ENCODE assay signal across 10 mouse cellular contexts in the genomic region with DNA sequence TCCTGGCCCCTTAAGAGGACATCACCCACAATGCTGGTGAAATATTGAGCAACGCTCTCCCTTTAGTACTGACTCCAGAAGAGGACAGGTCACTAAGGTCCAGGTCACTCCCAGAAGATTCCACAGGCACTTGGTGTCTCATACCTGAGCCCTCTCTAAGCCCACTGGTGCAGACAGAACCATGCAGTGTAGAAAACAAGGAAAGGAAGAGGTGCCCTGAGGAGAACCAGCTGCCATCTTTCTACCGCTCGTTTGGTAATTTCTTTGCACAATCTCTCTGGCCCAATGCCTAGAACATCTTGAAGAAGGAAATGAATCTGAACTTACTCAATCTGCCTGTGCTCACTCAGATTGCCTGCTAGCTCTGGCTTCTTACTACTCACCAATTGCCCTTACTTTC. TPM values are rescaled to one million over a fixed set of nuclear protein-coding genes. Genes with fewer than 3 reads are reported as not detected.
DNase-seq lines count a peak whose midpoint lies in the region; ATAC-seq and TF ChIP-seq lines count a peak whose summit lies in the region.
"Had no signal": no experiment of that assay in that cellular context is flagged by ENCODE, and none has a peak within 500 bp of the region (broad histone marks: within the 10 kb centered on the region; RNA-seq: fewer than 3 reads in every experiment).

No protein-coding gene starts in this region.

- peak; percentile 64 for TF ChIP-seq EP300 in liver, postnatal 0 days (IDR thresholded peaks at IDR 0.05; ENCODE audit: low read depth)

- H3K9ac ChIP-seq in liver, postnatal 0 days (replicated peaks), result no peak overlapping the region

- peaks cover 7% of the 10 kb centered on the region; the same call in 1 of the 2 replicates for H3K4me1 ChIP-seq in liver, postnatal 0 days (ENCODE audit: insufficient read depth)

- H3K27ac ChIP-seq in liver, postnatal 0 days (ENCODE audit: low read depth), result peak overlapping the region; percentile 83

- H3K9me3 ChIP-seq in liver, postnatal 0 days (ENCODE audit: low read length), result no peaks in the 10 kb centered on the region

- peak overlapping the region; percentile 6; the same call in 1 of the 2 replicates for H3K4me3 ChIP-seq in liver, postnatal 0 days (ENCODE audit: low read depth, low read length)

- peak; percentile 14; the same call in 1 of the 2 replicates for ATAC-seq in liver, postnatal 0 days

- H3K27me3 ChIP-seq in liver, postnatal 0 days (ENCODE audit: insufficient read depth, low read length), result no peaks in the 10 kb centered on the region
- H3K27me3 ChIP-seq: CH12.LX had no signal

- H3K36me3 ChIP-seq in liver, postnatal 0 days (replicated peaks; ENCODE audit: insufficient read depth, low read length), result no peaks in the 10 kb centered on the region

- 58% methylated on average over 3 of the region's 3 CpGs for WGBS in liver, postnatal 0 days (ENCODE audit: insufficient replicate concordance)

- peak; percentile 80 for DNase-seq in gastrocnemius, adult 18-20 months (ENCODE audit: low spot score)
- no peak for DNase-seq in gastrocnemius, postnatal 4 days (ENCODE audit: low spot score in 2 of 2)
- peak; percentile 53 for DNase-seq in liver, postnatal 0 days
- DNase-seq in liver, result no peak
- peak; percentile 45 to 60 for DNase-seq in heart, postnatal 14 days
- peak; percentile 60 to 68 for DNase-seq in monocyte, adult 2 months (ENCODE audit: low read depth in 1 of 2, low spot score in 2 of 2)
- no peak for DNase-seq in thymus, postnatal 4 days
- no peak for DNase-seq in urinary bladder, adult 2 months (ENCODE audit: low spot score)
- DNase-seq: cerebellum, adult 11 months had no signal

- peak overlapping the region; percentile 55 for H3K4me2 ChIP-seq in liver, postnatal 0 days (ENCODE audit: low read depth, low read length)

- no peak for TF ChIP-seq CTCF in liver, postnatal 0 days (IDR thresholded peaks at IDR 0.05; ENCODE audit: low read depth)

- intact Hi-C loops in heart, postnatal 14 days (cut with DNase I), result no loop called here

RNA-seq across cellular contexts. Expression of a gene that starts 2.0 kb away (rescaled TPM):
- total RNA-seq in gastrocnemius, adult 18-20 months (2021), result 10 to 100 TPM; 41.3 to 60.9 TPM
- 1 to 10 TPM; 5.6 to 7.6 TPM for total RNA-seq in gastrocnemius, postnatal 4 days (2021)
- 5.8 and 7.0 TPM in 2 replicates for polyA plus RNA-seq in liver, postnatal 0 days (2015; fragmentation: Nextera tagmentation; extraction: Ambion mirVana)
- 10 to 100 TPM; 40.6 to 66.0 TPM for total RNA-seq in heart, postnatal 14 days (2021)
- 48.4 and 88.6 TPM in 2 replicates for polyA plus RNA-seq in urinary bladder, adult 2 months (2012; rRNA removed)

Comparison
In these comparisons a context has a peak if more than half of its experiments do, and no peak if none do; other contexts are left out.
1. DNase-seq: peak in gastrocnemius, adult 18-20 months (single experiment), liver, postnatal 0 days (single experiment), heart, postnatal 14 days (2 of 2) and monocyte, adult 2 months (2 of 2); none in gastrocnemius, postnatal 4 days (0 of 2), liver (single experiment), thymus, postnatal 4 days (single experiment) and urinary bladder, adult 2 months (single experiment).
2. RNA of a gene that starts 2.0 kb away (total RNA-seq): 40.6 to 66.0 TPM in heart, postnatal 14 days and 41.3 to 60.9 TPM in gastrocnemius, adult 18-20 months; 5.6 to 7.6 TPM in gastrocnemius, postnatal 4 days; every median in the first group is over 4 times any median in the second.